In genomic region chr2:173578595-173578994, GRCm38 (mm10) we compare ENCODE assay signal across 10 mouse cellular contexts. TPM values are rescaled to one million over a fixed set of nuclear protein-coding genes. Genes with fewer than 3 reads are reported as not detected.
A peak's percentile ranks its signal among the peaks of the same experiment; 100 is the strongest.
DNase-seq lines count a peak whose midpoint lies in the region; ATAC-seq and TF ChIP-seq lines count a peak whose summit lies in the region.
"Had no signal": no experiment of that assay in that cellular context is flagged by ENCODE, and none has a peak within 500 bp of the region (broad histone marks: within the 10 kb centered on the region; RNA-seq: fewer than 3 reads in every experiment).

No protein-coding gene starts in this region.

- ATAC-seq in granulocyte monocyte progenitor cell, adult 5-6 weeks (replicated peaks; ENCODE audit: poor library complexity, severe bottlenecking): peak; percentile 42
- ATAC-seq in liver, embryonic 16.5 days (ENCODE audit: low read depth): no peak

- TF ChIP-seq CTCF in gastrocnemius, adult 2 months (IDR thresholded peaks at IDR 0.05): no peak

- H3K27me3 ChIP-seq in liver, embryonic 16.5 days (ENCODE audit: control insufficient read depth, insufficient read depth, low read depth, low read length): peaks cover 49% of the 10 kb centered on the region

- DNase-seq in gastrocnemius, adult 2 months: peak; percentile 7
- DNase-seq in gastrocnemius, postnatal 10 days: no peak
- peak; percentile 37 to 40 for DNase-seq in B cell, adult 2 months
- DNase-seq in left cerebral cortex, adult 9 months (ENCODE audit: low spot score in 2 of 2): no peak
- no peak for DNase-seq in adipocyte (ENCODE audit: low spot score)
- no peak for DNase-seq in layer of hippocampus, postnatal 10 days (ENCODE audit: low spot score in 2 of 2)

- H3K9me3 ChIP-seq in liver, embryonic 16.5 days (replicated peaks; ENCODE audit: control insufficient read depth, low read length): no peaks in the 10 kb centered on the region

- H3K9ac ChIP-seq in liver, embryonic 16.5 days (ENCODE audit: low read depth, low read length): no peak overlapping the region

- WGBS in liver, embryonic 16.5 days (ENCODE audit: insufficient replicate concordance): 18% methylated on average over 8 of the region's 8 CpGs

- intact Hi-C loops in gastrocnemius, adult 2 months (cut with DNase I): no loop called here

- H3K4me1 ChIP-seq in liver, embryonic 16.5 days (ENCODE audit: control insufficient read depth, low read depth, low read length): peaks cover 14% of the 10 kb centered on the region

- peak overlapping the region; percentile 51 for H3K4me2 ChIP-seq in liver, embryonic 16.5 days (ENCODE audit: low read depth, low read length)

- H3K27ac ChIP-seq in gastrocnemius, adult 2 months: no peak overlapping the region
- H3K27ac ChIP-seq in liver, embryonic 16.5 days (ENCODE audit: low read length): no peak overlapping the region

- no peaks in the 10 kb centered on the region for H3K36me3 ChIP-seq in liver, embryonic 16.5 days (ENCODE audit: control insufficient read depth, insufficient read depth)

- H3K4me3 ChIP-seq in gastrocnemius, adult 2 months: peak overlapping the region; percentile 63; the same call in 1 of the 2 replicates
- H3K4me3 ChIP-seq in liver, embryonic 16.5 days (ENCODE audit: low read depth, low read length): no peak overlapping the region

RNA-seq across cellular contexts. Expression of gene Ankrd60, which starts 0.4 kb away (rescaled TPM):
- not detected for total RNA-seq in gastrocnemius, adult 2 months (2021)
- not detected for total RNA-seq in gastrocnemius, postnatal 10 days (2021)
- not detected in 2 replicates for total RNA-seq in granulocyte monocyte progenitor cell, adult 5-6 weeks (2014; fragmentation: Nextera tagmentation)
- total RNA-seq in granulocyte monocyte progenitor cell, adult 5-6 weeks (2017): not detected in 2 replicates
- not detected in 2 replicates for polyA plus RNA-seq in liver, embryonic 16.5 days (2015; fragmentation: Nextera tagmentation; extraction: Ambion mirVana)
- not detected for total RNA-seq in layer of hippocampus, postnatal 10 days (2021)
- total RNA-seq: adrenal gland, postnatal 25 days; gastrocnemius, postnatal 4 days had no signal

RNA-seq across cellular contexts. Expression of gene 1700021F07Rik, which starts 56.2 kb away (rescaled TPM):
- not detected for total RNA-seq in gastrocnemius, adult 2 months (2021)
- total RNA-seq in gastrocnemius, postnatal 10 days (2021): not detected
- total RNA-seq in granulocyte monocyte progenitor cell, adult 5-6 weeks (2014; fragmentation: Nextera tagmentation): not detected in 2 replicates
- not detected in 2 replicates for total RNA-seq in granulocyte monocyte progenitor cell, adult 5-6 weeks (2017)
- polyA plus RNA-seq in liver, embryonic 16.5 days (2015; fragmentation: Nextera tagmentation; extraction: Ambion mirVana): not detected in 2 replicates
- total RNA-seq in layer of hippocampus, postnatal 10 days (2021): not detected
- total RNA-seq: adrenal gland, postnatal 25 days; gastrocnemius, postnatal 4 days had no signal

Comparison
In these comparisons a context has a peak if more than half of its experiments do, and no peak if none do; other contexts are left out.
1. DNase-seq: peak in gastrocnemius, adult 2 months (single experiment) and B cell, adult 2 months (2 of 2); none in gastrocnemius, postnatal 10 days (single experiment), left cerebral cortex, adult 9 months (0 of 2), adipocyte (single experiment) and layer of hippocampus, postnatal 10 days (0 of 2).